Mouse (Mus musculus) thymus, adult 2 months (tissue): ENCODE measurements around the gene Snx9. TPM values are rescaled to one million over a fixed set of nuclear protein-coding genes. Genes with fewer than 3 reads are reported as not detected.

Experiments used
- DNase-seq: peaks from one replicate; pipeline ENCODE4 v3.0.0; 2021
- H3K27ac ChIP-seq: fragments of 200-500 bp; 2 replicates; pipeline ENCODE4 v1.5.1; 2012; ENCODE audit warnings: low read length, control low read depth; ENCODE audit not compliant: control insufficient read depth, insufficient read depth
- H3K27me3 ChIP-seq: fragments of 200-500 bp; 2 replicates; pipeline ENCODE4 v1.6.1; 2012; ENCODE audit warnings: mild to moderate bottlenecking, low read length, moderate library complexity, mixed read lengths; ENCODE audit not compliant: control insufficient read depth, insufficient read depth
- H3K36me3 ChIP-seq: fragments of 200-500 bp; 2 replicates; pipeline ENCODE4 v1.6.1; 2012; ENCODE audit warnings: mild to moderate bottlenecking, low read length, moderate library complexity; ENCODE audit not compliant: control insufficient read depth, insufficient read depth
- H3K4me1 ChIP-seq: fragments of 200-500 bp; replicated peaks from 2 replicates; pipeline ENCODE4 v1.6.1; 2012; ENCODE audit warnings: low read length; ENCODE audit not compliant: control insufficient read depth, insufficient read depth
- H3K4me3 ChIP-seq: fragments of 200-500 bp; 2 replicates; pipeline ENCODE4 v1.5.1; 2012; ENCODE audit warnings: mild to moderate bottlenecking, low read length, control low read depth, moderate library complexity; ENCODE audit not compliant: control insufficient read depth, insufficient read depth
- CTCF ChIP-seq: fragments of 200-500 bp; IDR thresholded peaks from 2 replicates; pipeline ENCODE4 v1.5.1; 2012; ENCODE audit warnings: mild to moderate bottlenecking, control low read depth, low read length, moderate library complexity, borderline replicate concordance; ENCODE audit not compliant: control insufficient read depth, poor library complexity, insufficient read depth; ENCODE audit errors: extremely low read depth
- POLR2A ChIP-seq: fragments of 200-500 bp; IDR thresholded peaks from 2 replicates; pipeline ENCODE4 v1.6.1; 2012; ENCODE audit warnings: mild to moderate bottlenecking, low read length, control low read depth, moderate library complexity; ENCODE audit not compliant: control insufficient read depth, poor library complexity, insufficient read depth; ENCODE audit errors: extremely low read depth
- WGBS: fragments of 180-500 bp; shearing (Covaris S2); methylation state at CpG from one replicate; pipeline ENCODE4 v1.1.7; 2018; 5-methylcytosine and 5-hydroxymethylcytosine counted together
- polyA plus RNA-seq: library from polyadenylated mRNA; depleted of rRNA; stranded (reverse); fragments of >200 nt; gene quantifications from 2 replicates; pipeline ENCODE4 v1.2.3, GENCODE M21; 2012

Gene Snx9
- polyA plus RNA-seq, 1 experiment, result 12.5 TPM

DNA sequence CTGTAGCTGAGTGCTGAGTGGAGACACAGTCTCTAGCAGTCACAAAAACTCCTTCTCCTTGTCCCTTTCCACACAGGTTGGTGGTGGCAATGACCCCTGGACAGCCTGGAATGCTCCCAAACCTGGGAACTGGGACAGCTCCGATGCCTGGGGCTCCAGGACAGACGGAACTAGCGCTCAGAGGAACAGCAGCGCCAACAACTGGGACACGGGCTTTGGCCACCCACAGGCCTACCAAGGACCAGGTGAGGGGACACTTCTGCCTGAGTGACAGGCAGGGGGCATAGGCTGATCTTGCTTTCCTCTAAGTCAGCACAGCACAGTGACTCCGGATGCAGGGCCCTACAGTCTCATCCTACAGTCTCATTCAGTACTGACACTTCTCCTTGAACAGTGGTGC is 58.1 kb downstream of the Snx9 start:
- WGBS, result 92% methylated on average over 6 of the region's 6 CpGs
- H3K4me1 ChIP-seq, result peaks cover 4% of the 10 kb centered on the region
- no peak overlapping the region for H3K4me3 ChIP-seq
- H3K27ac ChIP-seq, result no peak overlapping the region
- no peak for DNase-seq
- no peak for TF ChIP-seq CTCF
- TF ChIP-seq POLR2A, result no peak
- H3K27me3 ChIP-seq, result no peaks in the 10 kb centered on the region
- no peaks in the 10 kb centered on the region for H3K36me3 ChIP-seq

DNA sequence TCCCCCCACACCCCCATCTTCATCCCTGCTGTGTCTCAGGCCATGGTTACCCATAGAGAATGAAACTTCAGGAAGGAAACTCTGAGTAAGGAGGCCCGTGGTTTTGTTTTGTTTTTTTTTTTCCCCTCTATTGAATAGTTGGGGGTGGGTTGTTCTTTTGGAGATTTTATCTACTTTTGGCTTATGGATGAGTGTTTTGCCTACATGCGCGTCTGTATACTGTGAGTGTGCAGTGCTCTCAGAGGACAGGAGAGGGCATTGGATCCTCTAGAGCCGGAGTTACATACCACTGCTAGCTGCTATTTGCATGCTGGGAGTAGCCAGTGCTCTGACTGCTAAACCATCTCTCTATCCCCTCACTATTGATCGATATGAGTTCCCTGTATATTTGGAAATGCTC is 60.3 kb downstream of the Snx9 start:
- H3K27ac ChIP-seq, result no peak overlapping the region
- no peak overlapping the region for H3K4me3 ChIP-seq
- WGBS, result 75% methylated on average over 5 of the region's 5 CpGs
- H3K4me1 ChIP-seq, result peaks cover 4% of the 10 kb centered on the region
- no peaks in the 10 kb centered on the region for H3K27me3 ChIP-seq
- TF ChIP-seq CTCF (no peak), POLR2A (no peak)
- no peak for DNase-seq
- H3K36me3 ChIP-seq, result no peaks in the 10 kb centered on the region

DNA sequence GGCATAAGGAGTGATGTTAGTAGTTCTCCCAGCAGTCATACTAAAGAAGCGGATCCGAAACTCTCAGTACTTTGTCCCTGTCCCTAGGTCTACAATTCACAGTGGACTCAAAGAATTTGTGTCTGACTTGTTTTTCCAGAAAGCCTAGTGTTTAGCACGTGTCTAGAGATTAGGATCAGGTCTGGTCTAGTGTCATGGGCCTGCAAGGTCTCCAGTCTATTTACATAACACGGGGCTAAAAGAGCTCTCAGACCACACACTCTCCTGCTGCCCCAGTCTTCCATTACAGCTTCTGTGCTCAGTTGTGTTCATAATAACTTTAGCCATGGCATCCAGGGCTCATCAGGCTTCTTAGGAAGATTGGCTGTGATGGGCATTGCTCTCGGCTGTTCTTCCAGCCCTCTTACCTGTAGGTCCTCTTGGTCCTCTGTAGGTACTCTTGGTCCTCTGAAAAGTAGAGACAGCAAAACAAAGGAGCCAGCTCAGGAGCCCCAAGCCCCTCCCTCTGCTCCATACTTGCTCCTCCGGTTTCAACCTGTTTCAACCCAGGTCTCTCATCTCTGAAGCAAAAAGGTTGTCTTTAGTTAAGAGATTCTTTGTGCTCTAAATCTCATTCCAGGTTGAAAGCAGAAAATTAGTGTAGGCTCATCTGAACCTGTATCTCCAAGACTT is 62.6 kb downstream of the Snx9 start:
- Histone ChIP-seq H3K36me3 (no peaks in the 10 kb centered on the region), H3K27me3 (no peaks in the 10 kb centered on the region), H3K4me3 (no peak overlapping the region), H3K4me1 (no peaks in the 10 kb centered on the region), H3K27ac (no peak overlapping the region)
- TF ChIP-seq POLR2A (no peak), CTCF (no peak)
- 96% methylated on average over 6 of the region's 6 CpGs for WGBS
- no peak for DNase-seq

DNA sequence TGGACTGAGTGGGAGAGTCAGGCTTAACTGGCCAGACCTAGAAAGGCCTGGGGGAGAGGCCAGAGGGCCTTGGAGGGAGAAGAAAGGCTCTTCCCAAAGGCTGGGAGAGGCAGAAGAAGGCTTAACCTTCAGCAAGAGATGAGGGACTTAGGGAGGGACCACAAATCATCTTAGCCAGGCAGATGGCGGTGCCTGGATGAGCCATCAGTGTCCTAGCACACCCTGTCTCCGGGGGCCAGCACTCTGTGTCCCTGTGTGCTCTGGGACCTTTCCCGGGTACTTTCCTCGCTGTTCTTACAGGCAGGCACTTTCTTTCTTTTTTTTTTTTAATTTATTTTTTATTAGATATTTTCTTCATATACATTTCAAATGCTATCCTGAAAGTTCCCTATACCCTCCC is 68.6 kb downstream of the Snx9 start:
- H3K27ac ChIP-seq, result no peak overlapping the region
- no peak overlapping the region for H3K4me3 ChIP-seq
- H3K27me3 ChIP-seq, result no peaks in the 10 kb centered on the region
- no peaks in the 10 kb centered on the region for H3K36me3 ChIP-seq
- DNase-seq, result no peak
- WGBS, result 93% methylated on average over 4 of the region's 4 CpGs
- TF ChIP-seq CTCF (no peak), POLR2A (no peak)
- H3K4me1 ChIP-seq, result no peaks in the 10 kb centered on the region

DNA sequence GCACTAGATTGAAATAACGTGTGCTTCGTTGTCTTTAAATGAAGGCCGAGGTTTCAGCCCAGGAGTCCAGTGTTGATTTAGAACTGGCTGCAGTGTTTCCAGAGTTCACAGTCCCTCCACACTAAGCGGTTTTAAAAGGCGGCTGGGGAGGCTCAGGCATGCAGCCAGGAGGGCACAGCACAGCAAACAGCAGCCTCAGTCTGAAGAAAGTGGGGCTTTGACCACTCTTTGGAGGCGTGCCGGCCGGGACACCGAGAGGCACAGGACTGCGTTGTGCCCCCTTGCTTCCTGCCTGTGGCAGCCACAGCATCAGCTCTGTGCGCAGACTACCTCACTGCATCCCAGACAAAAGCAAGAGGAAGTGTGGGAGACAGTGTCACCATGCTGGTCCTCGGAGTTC is 70.5 kb downstream of the Snx9 start:
- WGBS, result 96% methylated on average over 12 of the region's 12 CpGs
- TF ChIP-seq CTCF (no peak), POLR2A (no peak)
- no peak for DNase-seq
- no peak overlapping the region for H3K4me3 ChIP-seq
- no peaks in the 10 kb centered on the region for H3K36me3 ChIP-seq
- no peak overlapping the region for H3K27ac ChIP-seq
- no peaks in the 10 kb centered on the region for H3K4me1 ChIP-seq
- no peaks in the 10 kb centered on the region for H3K27me3 ChIP-seq

DNA sequence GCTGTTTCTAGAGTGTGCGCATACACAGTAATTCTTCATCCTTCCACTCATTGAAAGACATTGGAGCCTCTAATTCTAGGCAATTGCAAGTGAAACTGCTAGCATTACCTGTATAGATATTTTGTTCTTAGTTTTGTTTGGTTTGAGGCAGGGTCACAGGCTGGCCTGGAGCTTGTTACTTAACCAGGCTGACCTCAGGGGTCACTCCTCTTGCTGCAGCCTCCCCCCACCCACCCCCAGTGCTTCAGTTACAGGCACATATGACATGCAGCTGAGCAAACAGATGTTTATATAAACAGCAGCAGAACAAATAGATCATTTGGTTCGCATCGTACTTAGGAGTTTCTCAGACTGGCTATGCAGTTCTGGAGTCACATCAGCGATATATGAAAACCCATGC is 71.7 kb downstream of the Snx9 start:
- 99% methylated on average over 4 of the region's 4 CpGs for WGBS
- H3K4me3 ChIP-seq, result no peak overlapping the region
- DNase-seq, result no peak
- H3K36me3 ChIP-seq, result no peaks in the 10 kb centered on the region
- H3K27me3 ChIP-seq, result no peaks in the 10 kb centered on the region
- H3K27ac ChIP-seq, result no peak overlapping the region
- no peaks in the 10 kb centered on the region for H3K4me1 ChIP-seq
- TF ChIP-seq POLR2A (no peak), CTCF (no peak)

DNA sequence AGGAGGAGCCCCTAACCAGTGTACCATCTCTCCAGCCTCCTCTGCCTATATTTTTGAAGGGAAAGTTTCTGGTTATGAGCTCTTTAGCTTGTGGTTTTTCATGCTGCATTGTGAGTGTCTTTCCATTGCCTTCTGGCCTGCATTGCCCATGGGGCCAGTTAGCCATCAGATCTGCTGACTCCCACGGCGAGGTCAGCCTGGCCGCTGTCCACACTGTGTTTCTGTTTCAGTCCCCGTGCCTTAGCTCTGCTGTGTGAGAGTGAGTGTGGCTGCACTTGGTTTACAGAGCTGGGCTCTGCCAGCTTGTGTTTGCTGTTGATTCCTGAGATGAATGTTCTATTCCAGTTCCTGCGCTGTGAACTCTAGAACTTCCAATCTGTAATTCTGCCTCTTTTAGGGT is 73.1 kb downstream of the Snx9 start:
- Histone ChIP-seq H3K27me3 (no peaks in the 10 kb centered on the region), H3K27ac (no peak overlapping the region), H3K4me1 (no peaks in the 10 kb centered on the region), H3K4me3 (no peak overlapping the region), H3K36me3 (no peaks in the 10 kb centered on the region)
- WGBS, result 89% methylated on average over 5 of the region's 5 CpGs
- TF ChIP-seq POLR2A, result no peak
- no peak for TF ChIP-seq CTCF
- no peak for DNase-seq
